Mouse (Mus musculus) limb, embryonic 13.5 days (tissue): ENCODE measurements around the gene Tmem42. TPM values are rescaled to one million over a fixed set of nuclear protein-coding genes. Genes with fewer than 3 reads are reported as not detected.

Experiments
- ATAC-seq: fragments of 200-750 bp; cut with Nextera tagmentation; 2 replicates; pipeline ENCODE4 v1.8.0; 2017; ENCODE audit warnings: low read depth, moderate number of reproducible peaks, moderate TSS enrichment; ENCODE audit not compliant: low FRiP score
- H3K27ac ChIP-seq: fragments of 300-500 bp; sonication (generic); 2 replicates; pipeline ENCODE4 v1.5.1; 2015; ENCODE audit warnings: inconsistent platforms, mild to moderate bottlenecking, moderate library complexity
- H3K27me3 ChIP-seq: fragments of 300-500 bp; sonication (generic); 2 replicates; pipeline ENCODE4 v1.6.1; 2015; ENCODE audit warnings: mild to moderate bottlenecking, inconsistent platforms
- H3K36me3 ChIP-seq: fragments of 300-500 bp; sonication (generic); 2 replicates; pipeline ENCODE4 v1.6.1; 2015; ENCODE audit warnings: inconsistent platforms, mild to moderate bottlenecking, moderate library complexity
- H3K4me1 ChIP-seq: fragments of 300-500 bp; sonication (generic); 2 replicates; pipeline ENCODE4 v1.6.1; 2015; ENCODE audit warnings: inconsistent platforms
- H3K4me2 ChIP-seq: fragments of 300-500 bp; sonication (generic); replicated peaks from 2 replicates; pipeline ENCODE4 v1.6.1; 2015; ENCODE audit warnings: inconsistent platforms, mild to moderate bottlenecking, moderate library complexity
- H3K4me3 ChIP-seq: fragments of 300-500 bp; sonication (generic); 2 replicates; pipeline ENCODE4 v1.5.1; 2015; ENCODE audit warnings: moderate library complexity, mild to moderate bottlenecking, inconsistent platforms
- H3K9ac ChIP-seq: fragments of 300-500 bp; sonication (generic); 2 replicates; pipeline ENCODE4 v1.6.1; 2015; ENCODE audit warnings: mild to moderate bottlenecking, inconsistent platforms
- H3K9me3 ChIP-seq: fragments of 300-500 bp; sonication (generic); 2 replicates; pipeline ENCODE4 v1.6.1; 2016; ENCODE audit warnings: inconsistent platforms
- WGBS: fragments of 180-500 bp; shearing (Covaris S2); methylation state at CpG from one replicate; pipeline ENCODE4 v1.1.7; 2015; 5-methylcytosine and 5-hydroxymethylcytosine counted together
- polyA plus RNA-seq: library from polyadenylated mRNA; unstranded; fragments of >200 nt; fragmentation: Nextera tagmentation; extraction: Ambion mirVana; gene quantifications from 2 replicates; pipeline ENCODE4 v1.2.1, GENCODE M21; 2015

Gene Tmem42
- polyA plus RNA-seq, 1 experiment from 2014 or later = 21.0 TPM

- H3K4me3 ChIP-seq = no peak overlapping the region
- H3K4me2 ChIP-seq = no peak overlapping the region
- no peaks in the 10 kb centered on the region for H3K27me3 ChIP-seq
- WGBS = 87% methylated on average over 3 of the region's 3 CpGs
- no peaks in the 10 kb centered on the region for H3K4me1 ChIP-seq
- H3K9ac ChIP-seq = no peak overlapping the region
- no peaks in the 10 kb centered on the region for H3K36me3 ChIP-seq
- ATAC-seq = no peak
- H3K27ac ChIP-seq = no peak overlapping the region
- no peaks in the 10 kb centered on the region for H3K9me3 ChIP-seq
Measured at GRCm38 (mm10) chr9:123060172-123060571, 39.0 kb downstream of the Tmem42 start.

Other genes starting within 250 kb of the Tmem42 start
- 8.4 TPM in 2 replicates for gene Tcaim, start 215.8 kb upstream of the Tmem42 start, polyA plus RNA-seq
- gene Gm35549, start 177.3 kb upstream of the Tmem42 start, polyA plus RNA-seq = 0.34 and 0.67 TPM in 2 replicates
- gene Zfp445, start 155.3 kb upstream of the Tmem42 start, polyA plus RNA-seq = 75.2 and 88.0 TPM in 2 replicates
- 3.7 and 4.9 TPM in 2 replicates for gene Zkscan7, start 135.6 kb upstream of the Tmem42 start, polyA plus RNA-seq
- gene Zfp105, start 98.3 kb upstream of the Tmem42 start, polyA plus RNA-seq = 29.6 and 32.2 TPM in 2 replicates
- gene 1110059G10Rik, start 70.3 kb upstream of the Tmem42 start, polyA plus RNA-seq = 33.5 and 33.7 TPM in 2 replicates
- 58.2 and 63.6 TPM in 2 replicates for gene Kif15, start 70.3 kb upstream of the Tmem42 start, polyA plus RNA-seq
- 0.78 and 0.88 TPM in 2 replicates for gene Tgm4, start 13.4 kb downstream of the Tmem42 start, polyA plus RNA-seq
- 68.5 and 70.2 TPM in 2 replicates for gene Zdhhc3, start 91.9 kb downstream of the Tmem42 start, polyA plus RNA-seq
- 97.0 and 99.0 TPM in 2 replicates for gene Exosc7, start 91.9 kb downstream of the Tmem42 start, polyA plus RNA-seq
- 0.24 and 0.32 TPM in 2 replicates for gene Clec3b, start 129.6 kb downstream of the Tmem42 start, polyA plus RNA-seq
- 4.8 and 5.3 TPM in 2 replicates for gene Cdcp1, start 194.7 kb downstream of the Tmem42 start, polyA plus RNA-seq
- 15.3 and 18.8 TPM in 2 replicates for gene Tmem158, start 239.4 kb downstream of the Tmem42 start, polyA plus RNA-seq